Mouse (Mus musculus): Measurements from ENCODE around the gene Rcc2. TPM values are rescaled to one million over a fixed set of nuclear protein-coding genes. Genes with fewer than 3 reads are reported as not detected.

The Rcc2 gene
- polyA plus RNA-seq, 1 experiment from 2014 or later, result 38.5 TPM

GRCm38 (mm10) chr4:140763158-140763557, 62.8 kb downstream of the Rcc2 start:
- no peak; the same call in 1 of the 2 replicates for ATAC-seq (ENCODE audit: insufficient number of reproducible peaks, low FRiP score)
- no peak overlapping the region for H3K27ac ChIP-seq (ENCODE audit: poor library complexity, severe bottlenecking)
- no peaks in the 10 kb centered on the region; the same call in 1 of the 2 replicates for H3K27me3 ChIP-seq (replicated peaks)
- H3K36me3 ChIP-seq, result no peaks in the 10 kb centered on the region
- no peaks in the 10 kb centered on the region for H3K4me1 ChIP-seq (replicated peaks)
- WGBS, result 18% methylated on average over 9 of the region's 9 CpGs
- H3K9ac ChIP-seq, result no peak overlapping the region
- H3K4me3 ChIP-seq, result no peak overlapping the region
- no peaks in the 10 kb centered on the region for H3K9me3 ChIP-seq (replicated peaks)
- H3K4me2 ChIP-seq, result no peak overlapping the region

- H3K27ac ChIP-seq (ENCODE audit: poor library complexity, severe bottlenecking), result no peak overlapping the region
- 71% methylated on average over 3 of the region's 3 CpGs for WGBS
- no peaks in the 10 kb centered on the region for H3K9me3 ChIP-seq (replicated peaks)
- H3K4me2 ChIP-seq, result no peak overlapping the region
- no peak for ATAC-seq (ENCODE audit: insufficient number of reproducible peaks, low FRiP score)
- H3K9ac ChIP-seq, result no peak overlapping the region
- no peak overlapping the region for H3K4me3 ChIP-seq
- no peaks in the 10 kb centered on the region; the same call in 1 of the 2 replicates for H3K27me3 ChIP-seq (replicated peaks)
- 0 out of 2 replicates have a peak, but pooled peaks cover 7% of the 10 kb centered on the region for H3K4me1 ChIP-seq (replicated peaks)
- H3K36me3 ChIP-seq, result no peaks in the 10 kb centered on the region
These were observed 65.6 kb downstream of the Rcc2 start for GRCm38 (mm10) chr4:140765936-140766335.

- H3K27ac ChIP-seq (ENCODE audit: poor library complexity, severe bottlenecking), result no peak overlapping the region
- no peaks in the 10 kb centered on the region for H3K9me3 ChIP-seq (replicated peaks)
- no peaks in the 10 kb centered on the region for H3K36me3 ChIP-seq
- no peak overlapping the region for H3K9ac ChIP-seq
- no peak; the same call in 1 of the 2 replicates for ATAC-seq (ENCODE audit: insufficient number of reproducible peaks, low FRiP score)
- no peak overlapping the region for H3K4me2 ChIP-seq
- no peak overlapping the region for H3K4me3 ChIP-seq
- WGBS, result 73% methylated on average over 5 of the region's 5 CpGs
- H3K4me1 ChIP-seq (replicated peaks), result 0 out of 2 replicates have a peak, but pooled peaks cover 9% of the 10 kb centered on the region
- no peaks in the 10 kb centered on the region; the same call in 1 of the 2 replicates for H3K27me3 ChIP-seq (replicated peaks)
These were observed 68.6 kb downstream of the Rcc2 start for GRCm38 (mm10) chr4:140768973-140769372.

- H3K4me3 ChIP-seq, result peak overlapping the region; percentile 43
- 0 out of 2 replicates have a peak, but pooled peaks cover 9% of the 10 kb centered on the region for H3K4me1 ChIP-seq (replicated peaks)
- WGBS, result 8% methylated on average over 13 of the region's 13 CpGs
- H3K27ac ChIP-seq (ENCODE audit: poor library complexity, severe bottlenecking), result peak overlapping the region; percentile 48
- no peaks in the 10 kb centered on the region; the same call in 1 of the 2 replicates for H3K27me3 ChIP-seq (replicated peaks)
- ATAC-seq (ENCODE audit: insufficient number of reproducible peaks, low FRiP score), result no peak
- no peaks in the 10 kb centered on the region for H3K36me3 ChIP-seq
- peak overlapping the region; percentile 6; the same call in 1 of the 2 replicates for H3K9ac ChIP-seq
- H3K9me3 ChIP-seq (replicated peaks), result no peaks in the 10 kb centered on the region
- H3K4me2 ChIP-seq, result peak overlapping the region; percentile 63
These were observed 70.1 kb downstream of the Rcc2 start for GRCm38 (mm10) chr4:140770433-140770832.

- H3K27me3 ChIP-seq (replicated peaks), result no peaks in the 10 kb centered on the region; the same call in 1 of the 2 replicates
- no peak overlapping the region for H3K27ac ChIP-seq (ENCODE audit: poor library complexity, severe bottlenecking)
- no peak overlapping the region for H3K4me3 ChIP-seq
- H3K4me1 ChIP-seq (replicated peaks), result 0 out of 2 replicates have a peak, but pooled peaks cover 9% of the 10 kb centered on the region
- 38% methylated on average over 4 of the region's 4 CpGs for WGBS
- H3K9me3 ChIP-seq (replicated peaks), result no peaks in the 10 kb centered on the region
- H3K9ac ChIP-seq, result no peak overlapping the region
- ATAC-seq (ENCODE audit: insufficient number of reproducible peaks, low FRiP score), result no peak
- no peak overlapping the region for H3K4me2 ChIP-seq
- H3K36me3 ChIP-seq, result no peaks in the 10 kb centered on the region
These were observed 70.8 kb downstream of the Rcc2 start for GRCm38 (mm10) chr4:140771091-140771490.

Small RNA genes lying within 50 kb of the gene (microRNA-seq; reads per million reads assigned to microRNA genes)
- gene Gm23045 (not detected), gene Gm25951 (not detected)

Other genes with a start within 250 kb of the Rcc2 start
- 20.1 and 21.0 TPM in 2 replicates for gene Arhgef10l, start 34.5 kb upstream of the Rcc2 start, polyA plus RNA-seq (2016; fragmentation: Nextera tagmentation; extraction: Ambion mirVana)
- gene Padi6, start 42.1 kb downstream of the Rcc2 start, polyA plus RNA-seq (2016; fragmentation: Nextera tagmentation; extraction: Ambion mirVana), result not detected in 2 replicates
- 2.1 and 2.5 TPM in 2 replicates for gene Padi4, start 73.7 kb downstream of the Rcc2 start, polyA plus RNA-seq (2016; fragmentation: Nextera tagmentation; extraction: Ambion mirVana)
- gene Padi3, start 110.1 kb downstream of the Rcc2 start, polyA plus RNA-seq (2016; fragmentation: Nextera tagmentation; extraction: Ambion mirVana), result 0.45 and 0.50 TPM in 2 replicates
- 0.10 and 0.28 TPM in 2 replicates for gene Padi1, start 145.2 kb downstream of the Rcc2 start, polyA plus RNA-seq (2016; fragmentation: Nextera tagmentation; extraction: Ambion mirVana)
- 3.3 and 4.1 TPM in 2 replicates for gene Padi2, start 205.8 kb downstream of the Rcc2 start, polyA plus RNA-seq (2016; fragmentation: Nextera tagmentation; extraction: Ambion mirVana)

Data from heart, embryonic 12.5 days (tissue).